Mouse (Mus musculus) embryo, embryonic 11 days (tissue): Measurements from ENCODE around the gene Astn2.

ENCODE experiments used
- DNase-seq: peaks from one replicate; pipeline ENCODE4 v3.0.0-alpha.2; 2015

Astn2 gene

GRCm38 (mm10) chr4:66404201-66404711, at the start of gene Astn2:
Gene Astn2, minus strand, starts transcription at chr4:66404611.
- DNase-seq, result peak; percentile 56

GRCm38 (mm10) chr4:66450115-66450514, 45.7 kb upstream of the Astn2 start:
- peak; percentile 57 for DNase-seq

GRCm38 (mm10) chr4:66431256-66431655, 26.8 kb upstream of the Astn2 start:
- no peak for DNase-seq

GRCm38 (mm10) chr4:66425804-66426203, 21.4 kb upstream of the Astn2 start:
- DNase-seq, result no peak

- DNase-seq, result no peak
These were observed 10.4 kb upstream of the Astn2 start for GRCm38 (mm10) chr4:66414778-66415177.

GRCm38 (mm10) chr4:66405086-66405485, 675 bp upstream of the Astn2 start:
- no peak for DNase-seq

- DNase-seq, result peak; percentile 54
These were observed 657 bp downstream of the Astn2 start for GRCm38 (mm10) chr4:66403708-66404200.

GRCm38 (mm10) chr4:66403116-66403707, 1.2 kb downstream of the Astn2 start:
- DNase-seq, result peak; percentile 42

- peak; percentile 70 for DNase-seq
These were observed 1.8 kb downstream of the Astn2 start for GRCm38 (mm10) chr4:66402611-66403010.

- peak; percentile 54 for DNase-seq
These were observed 3.2 kb downstream of the Astn2 start for GRCm38 (mm10) chr4:66401186-66401681.

- DNase-seq, result peak; percentile 45
These were observed 5.3 kb downstream of the Astn2 start for GRCm38 (mm10) chr4:66399066-66399465.

GRCm38 (mm10) chr4:66397216-66397615, 7.2 kb downstream of the Astn2 start:
- DNase-seq, result no peak

- DNase-seq, result no peak
These were observed 11.1 kb downstream of the Astn2 start for GRCm38 (mm10) chr4:66393294-66393693.

- no peak for DNase-seq
These were observed 13.9 kb downstream of the Astn2 start for GRCm38 (mm10) chr4:66390480-66390879.

- no peak for DNase-seq
These were observed 25.8 kb downstream of the Astn2 start for GRCm38 (mm10) chr4:66378586-66378985.

GRCm38 (mm10) chr4:66370557-66371071, 33.8 kb downstream of the Astn2 start:
- DNase-seq, result no peak

- peak; percentile 51 for DNase-seq
These were observed 38.9 kb downstream of the Astn2 start for GRCm38 (mm10) chr4:66365500-66365899.

GRCm38 (mm10) chr4:66344632-66345031, 59.8 kb downstream of the Astn2 start:
- DNase-seq, result no peak

GRCm38 (mm10) chr4:66337443-66337842, 67.0 kb downstream of the Astn2 start:
- DNase-seq, result no peak

- peak; percentile 34 for DNase-seq
These were observed 73.7 kb downstream of the Astn2 start for GRCm38 (mm10) chr4:66330600-66331285.

- no peak for DNase-seq
These were observed 83.4 kb downstream of the Astn2 start for GRCm38 (mm10) chr4:66321051-66321450.

- DNase-seq, result peak; percentile 19
These were observed 89.5 kb downstream of the Astn2 start for GRCm38 (mm10) chr4:66314806-66315484.

GRCm38 (mm10) chr4:66312733-66313132, 91.7 kb downstream of the Astn2 start:
- peak; percentile 20 for DNase-seq
